Mouse (Mus musculus): Measurements from ENCODE around the gene Il7r. TPM values are rescaled to one million over a fixed set of nuclear protein-coding genes. Genes with fewer than 3 reads are reported as not detected.
"Not testable (repeated sequence)": the region's sequence is repeated elsewhere in the genome, so short reads cannot be mapped to it uniquely, and the experiment has no call there.

Gene Il7r
- total and polyA plus RNA-seq, 2 experiments from 2014 or later: 0.05 TPM; not detected in 1

- no peaks in the 10 kb centered on the region for H3K9me3 ChIP-seq (ENCODE audit: low read length)
- no peaks in the 10 kb centered on the region for H3K36me3 ChIP-seq (ENCODE audit: insufficient read depth)
- TF ChIP-seq CTCF (IDR thresholded peaks at IDR 0.05; ENCODE audit: low read depth): no peak
- H3K27me3 ChIP-seq (ENCODE audit: insufficient read depth, low read length): no peaks in the 10 kb centered on the region
- no peak overlapping the region for H3K9ac ChIP-seq
- no peak for ATAC-seq
- WGBS: 76% methylated on average over 3 of the region's 3 CpGs
- DNase-seq: no peak
- no peaks in the 10 kb centered on the region for H3K4me1 ChIP-seq (ENCODE audit: insufficient read depth)
- H3K27ac ChIP-seq (ENCODE audit: low read depth, low read length): no peak overlapping the region
- no peak overlapping the region for H3K4me2 ChIP-seq (ENCODE audit: low read depth)
- H3K4me3 ChIP-seq (ENCODE audit: low read depth, low read length): no peak overlapping the region
Observed at GRCm38 (mm10) chr15:9564156-9564555, 34.2 kb upstream of the Il7r start.

GRCm38 (mm10) chr15:9557264-9557663, 27.3 kb upstream of the Il7r start:
- not testable (repeated sequence) for H3K27me3 ChIP-seq (ENCODE audit: insufficient read depth, low read length); H3K27ac ChIP-seq (ENCODE audit: low read depth, low read length); H3K9ac ChIP-seq; DNase-seq; ATAC-seq; H3K4me1 ChIP-seq (ENCODE audit: insufficient read depth); H3K9me3 ChIP-seq (ENCODE audit: low read length); H3K4me2 ChIP-seq (ENCODE audit: low read depth); H3K36me3 ChIP-seq (ENCODE audit: insufficient read depth); H3K4me3 ChIP-seq (ENCODE audit: low read depth, low read length)
- WGBS: 93% methylated on average over 13 of the region's 15 CpGs

GRCm38 (mm10) chr15:9548951-9549350, 19.0 kb upstream of the Il7r start:
- Histone ChIP-seq H3K9me3 (ENCODE audit: low read length) (no peaks in the 10 kb centered on the region), H3K27me3 (ENCODE audit: insufficient read depth, low read length) (no peaks in the 10 kb centered on the region), H3K4me3 (ENCODE audit: low read depth, low read length) (no peak overlapping the region), H3K9ac (no peak overlapping the region), H3K36me3 (ENCODE audit: insufficient read depth) (no peaks in the 10 kb centered on the region), H3K27ac (ENCODE audit: low read depth, low read length) (no peak overlapping the region), H3K4me2 (ENCODE audit: low read depth) (no peak overlapping the region), H3K4me1 (ENCODE audit: insufficient read depth) (no peaks in the 10 kb centered on the region)
- ATAC-seq: no peak
- no peak for TF ChIP-seq CTCF (IDR thresholded peaks at IDR 0.05; ENCODE audit: low read depth)
- DNase-seq: no peak
- WGBS: 91% methylated on average over 2 of the region's 2 CpGs

- DNase-seq (no peak), ATAC-seq (no peak)
- no peak for TF ChIP-seq CTCF (IDR thresholded peaks at IDR 0.05; ENCODE audit: low read depth)
- Histone ChIP-seq H3K4me3 (ENCODE audit: low read depth, low read length) (no peak overlapping the region), H3K9me3 (ENCODE audit: low read length) (no peaks in the 10 kb centered on the region), H3K4me2 (ENCODE audit: low read depth) (no peak overlapping the region), H3K36me3 (ENCODE audit: insufficient read depth) (no peaks in the 10 kb centered on the region), H3K27me3 (ENCODE audit: insufficient read depth, low read length) (no peaks in the 10 kb centered on the region), H3K9ac (no peak overlapping the region), H3K4me1 (ENCODE audit: insufficient read depth) (no peaks in the 10 kb centered on the region), H3K27ac (ENCODE audit: low read depth, low read length) (no peak overlapping the region)
- 81% methylated on average over 1 of the region's 1 CpGs for WGBS
Observed at GRCm38 (mm10) chr15:9535200-9535599, 5.2 kb upstream of the Il7r start.

GRCm38 (mm10) chr15:9533356-9533902, 3.5 kb upstream of the Il7r start:
- Histone ChIP-seq H3K36me3 (ENCODE audit: insufficient read depth) (no peaks in the 10 kb centered on the region), H3K9ac (no peak overlapping the region), H3K4me3 (ENCODE audit: low read depth, low read length) (no peak overlapping the region), H3K4me1 (ENCODE audit: insufficient read depth) (no peaks in the 10 kb centered on the region), H3K4me2 (ENCODE audit: low read depth) (no peak overlapping the region), H3K9me3 (ENCODE audit: low read length) (no peaks in the 10 kb centered on the region), H3K27ac (ENCODE audit: low read depth, low read length) (no peak overlapping the region), H3K27me3 (ENCODE audit: insufficient read depth, low read length) (no peaks in the 10 kb centered on the region)
- no peak for DNase-seq
- no peak for ATAC-seq
- no peak for TF ChIP-seq CTCF (IDR thresholded peaks at IDR 0.05; ENCODE audit: low read depth)
- WGBS: 88% methylated on average over 3 of the region's 3 CpGs

GRCm38 (mm10) chr15:9529646-9530045, 330 bp downstream of the Il7r start:
- H3K4me3 ChIP-seq (ENCODE audit: low read depth, low read length): no peak overlapping the region
- no peak for TF ChIP-seq CTCF (IDR thresholded peaks at IDR 0.05; ENCODE audit: low read depth)
- no peak overlapping the region for H3K27ac ChIP-seq (ENCODE audit: low read depth, low read length)
- H3K27me3 ChIP-seq (ENCODE audit: insufficient read depth, low read length): no peaks in the 10 kb centered on the region
- ATAC-seq: no peak
- H3K4me1 ChIP-seq (ENCODE audit: insufficient read depth): no peaks in the 10 kb centered on the region
- H3K36me3 ChIP-seq (ENCODE audit: insufficient read depth): no peaks in the 10 kb centered on the region
- H3K4me2 ChIP-seq (ENCODE audit: low read depth): no peak overlapping the region
- 81% methylated on average over 3 of the region's 3 CpGs for WGBS
- H3K9me3 ChIP-seq (ENCODE audit: low read length): no peaks in the 10 kb centered on the region
- DNase-seq: no peak
- H3K9ac ChIP-seq: no peak overlapping the region

GRCm38 (mm10) chr15:9528186-9528935, 1.6 kb downstream of the Il7r start:
- Histone ChIP-seq H3K4me1 (ENCODE audit: insufficient read depth) (no peaks in the 10 kb centered on the region), H3K9me3 (ENCODE audit: low read length) (no peaks in the 10 kb centered on the region), H3K9ac (no peak overlapping the region), H3K4me3 (ENCODE audit: low read depth, low read length) (no peak overlapping the region), H3K27ac (ENCODE audit: low read depth, low read length) (no peak overlapping the region), H3K27me3 (ENCODE audit: insufficient read depth, low read length) (no peaks in the 10 kb centered on the region), H3K36me3 (ENCODE audit: insufficient read depth) (no peaks in the 10 kb centered on the region), H3K4me2 (ENCODE audit: low read depth) (no peak overlapping the region)
- DNase-seq (peak; percentile 3), ATAC-seq (peak; percentile 34; the same call in 1 of the 2 replicates)
- 70% methylated on average over 3 of the region's 3 CpGs for WGBS
- TF ChIP-seq CTCF (IDR thresholded peaks at IDR 0.05; ENCODE audit: low read depth): no peak
